Mouse (Mus musculus) CD4-positive naive resting alpha-beta T cell, adult 76 days (primary cell): Measurements from ENCODE around the gene Pbld1. TPM values are rescaled to one million over a fixed set of nuclear protein-coding genes. Genes with fewer than 3 reads are reported as not detected.

Experiments
- total RNA-seq: library from RNA; stranded (reverse); gene quantifications from one replicate; pipeline ENCODE4 v1.2.4, GENCODE M21; 2023

Gene Pbld1
- 1.1 TPM for total RNA-seq

DNA sequence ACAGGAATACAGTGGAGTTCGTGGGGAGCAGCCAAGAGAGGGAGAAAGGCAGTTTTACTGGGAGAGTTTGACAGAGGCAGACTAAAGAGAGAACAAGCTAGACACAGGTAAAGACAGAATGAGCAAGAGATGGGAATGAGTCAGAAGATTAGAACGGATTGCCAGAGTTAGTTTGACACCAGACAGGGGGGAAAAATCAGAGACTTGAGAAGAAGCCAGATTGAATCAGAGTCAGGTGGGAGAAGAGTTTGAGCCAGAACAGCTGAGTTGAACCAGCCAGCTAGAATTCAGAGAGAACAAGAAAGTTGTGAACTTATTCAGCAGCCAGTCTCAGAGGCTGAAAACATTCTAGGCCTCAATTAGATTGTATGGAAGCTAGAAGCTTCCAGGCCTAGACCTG, at the start of gene Pbld1:
TSS of gene Pbld1 (plus strand) at position 301 of the 400 bp plus-strand sequence.

DNA sequence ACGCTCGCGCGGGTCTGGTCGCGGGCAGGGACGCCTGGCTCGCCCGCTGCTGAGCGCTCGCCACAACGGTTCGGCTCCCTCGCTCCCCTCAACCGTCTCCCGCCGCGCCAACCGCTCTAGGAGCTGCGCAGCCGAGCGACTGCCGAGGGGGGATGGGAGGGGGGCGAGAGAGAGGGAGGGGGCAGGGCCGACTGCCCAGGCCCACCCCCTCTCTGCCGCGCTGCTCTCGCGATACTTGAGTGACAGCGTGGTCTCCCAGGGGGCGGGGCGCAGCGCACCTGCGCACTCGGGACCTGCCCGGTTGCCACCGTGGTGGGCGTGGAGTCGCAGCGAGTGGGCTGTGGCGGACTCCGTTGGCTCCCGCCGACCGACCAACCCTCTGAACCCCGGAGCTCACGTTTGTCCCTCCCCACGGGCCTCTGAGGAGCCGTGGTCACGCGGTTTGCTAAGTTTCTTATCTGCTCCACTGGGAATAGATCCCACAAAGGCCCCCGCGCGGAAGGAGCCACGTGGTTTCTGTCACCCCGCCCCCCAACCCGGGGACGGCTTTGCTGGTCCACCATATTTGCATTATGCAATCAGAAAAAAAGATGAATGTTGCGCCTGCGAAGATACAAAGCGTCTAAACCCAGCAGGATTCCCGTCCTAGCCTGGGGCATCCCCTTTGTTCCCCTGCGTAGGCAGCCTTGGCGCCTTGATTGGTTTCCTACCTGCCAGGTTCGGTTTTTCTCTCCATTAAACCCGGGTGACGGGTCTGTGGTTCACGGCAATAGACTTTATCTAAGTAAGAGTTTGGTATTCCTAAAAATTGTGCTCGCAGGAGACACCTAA, 36.0 kb upstream of the Pbld1 start, which contains the start of the genes Hnrnph3 and Pbld2:
TSS of gene Hnrnph3 (minus strand) at position 469 of the 831 bp plus-strand sequence.
TSS of gene Pbld2 (plus strand) at position 567 of the 831 bp plus-strand sequence.

DNA sequence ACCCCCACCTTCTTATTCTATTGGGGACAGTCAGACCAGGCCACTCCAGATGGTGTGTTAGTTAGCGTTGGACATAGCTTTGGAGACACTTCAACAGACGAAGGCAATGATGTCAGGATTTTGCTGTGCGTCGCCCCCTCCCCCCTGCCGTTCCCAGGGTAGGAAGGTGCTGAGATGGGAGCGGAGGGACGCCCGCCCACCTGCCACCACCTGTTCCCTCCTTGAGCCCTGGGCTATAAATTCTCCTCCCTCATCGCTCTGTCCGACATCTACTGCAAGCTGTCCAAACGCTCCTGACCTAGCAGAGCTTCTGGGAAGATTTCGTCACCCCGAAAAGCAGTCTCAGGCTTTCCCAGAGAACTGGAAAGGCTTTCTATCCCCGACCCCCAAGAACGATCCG, 39.6 kb downstream of the Pbld1 start, which contains the start of gene Atoh7:
TSS of gene Atoh7 (plus strand) at position 131 of the 400 bp plus-strand sequence.

Other genes starting within 250 kb of the Pbld1 start
- 19.0 TPM for gene Tet1, start 151.2 kb upstream of the Pbld1 start, total RNA-seq
- 12.5 TPM for gene Slc25a16, start 139.5 kb upstream of the Pbld1 start, total RNA-seq
- 1.00 TPM for gene Dna2, start 113.1 kb upstream of the Pbld1 start, total RNA-seq
- 45.6 TPM for gene Rufy2, start 79.9 kb upstream of the Pbld1 start, total RNA-seq
- gene Hnrnph3, start 35.9 kb upstream of the Pbld1 start, total RNA-seq, result 78.8 TPM
- gene Pbld2, start 35.8 kb upstream of the Pbld1 start, total RNA-seq, result 3.2 TPM
- gene Atoh7, start 39.5 kb downstream of the Pbld1 start, total RNA-seq, result not detected
- not detected for gene Mypn, start 143.8 kb downstream of the Pbld1 start, total RNA-seq
- 164 TPM for gene Herc4, start 183.6 kb downstream of the Pbld1 start, total RNA-seq